Mouse (Mus musculus) hindbrain, embryonic 10.5 days (tissue): ENCODE results near the gene Fcgr4. TPM values are rescaled to one million over a fixed set of nuclear protein-coding genes. Genes with fewer than 3 reads are reported as not detected.

Experiments used
- DNase-seq: peaks from one replicate; pipeline ENCODE4 v3.0.0-alpha.2; 2017; ENCODE audit warnings: low spot score
- H3K27ac ChIP-seq: fragments of 300-500 bp; sonication (generic); 2 replicates; pipeline ENCODE4 v1.5.1; 2016; ENCODE audit warnings: mild to moderate bottlenecking, moderate library complexity
- H3K27me3 ChIP-seq: fragments of 300-500 bp; sonication (generic); 2 replicates; pipeline ENCODE4 v1.6.1; 2016; ENCODE audit warnings: mild to moderate bottlenecking; ENCODE audit not compliant: poor library complexity, insufficient read depth, severe bottlenecking
- H3K36me3 ChIP-seq: fragments of 300-500 bp; sonication (generic); 2 replicates; pipeline ENCODE4 v1.6.1; 2016; ENCODE audit warnings: mild to moderate bottlenecking, moderate library complexity
- H3K4me1 ChIP-seq: fragments of 300-500 bp; sonication (generic); replicated peaks from 2 replicates; pipeline ENCODE4 v1.6.1; 2016; ENCODE audit warnings: mild to moderate bottlenecking
- H3K4me3 ChIP-seq: fragments of 300-500 bp; sonication (generic); 2 replicates; pipeline ENCODE4 v1.5.1; 2016; ENCODE audit warnings: mild to moderate bottlenecking, moderate library complexity
- H3K9me3 ChIP-seq: fragments of 300-500 bp; sonication (generic); 2 replicates; pipeline ENCODE4 v1.6.1; 2016; ENCODE audit warnings: mild to moderate bottlenecking, moderate library complexity
- WGBS: fragments of 180-500 bp; shearing (Covaris S2); methylation state at CpG from one replicate; pipeline ENCODE4 v1.1.7; 2016; 5-methylcytosine and 5-hydroxymethylcytosine counted together
- polyA plus RNA-seq: library from polyadenylated mRNA; unstranded; fragments of >200 nt; fragmentation: Nextera tagmentation; extraction: Ambion mirVana; gene quantifications from 2 replicates; pipeline ENCODE4 v1.2.1, GENCODE M21; 2016

The Fcgr4 gene
- polyA plus RNA-seq, 1 experiment from 2014 or later, result 0.64 TPM

DNA sequence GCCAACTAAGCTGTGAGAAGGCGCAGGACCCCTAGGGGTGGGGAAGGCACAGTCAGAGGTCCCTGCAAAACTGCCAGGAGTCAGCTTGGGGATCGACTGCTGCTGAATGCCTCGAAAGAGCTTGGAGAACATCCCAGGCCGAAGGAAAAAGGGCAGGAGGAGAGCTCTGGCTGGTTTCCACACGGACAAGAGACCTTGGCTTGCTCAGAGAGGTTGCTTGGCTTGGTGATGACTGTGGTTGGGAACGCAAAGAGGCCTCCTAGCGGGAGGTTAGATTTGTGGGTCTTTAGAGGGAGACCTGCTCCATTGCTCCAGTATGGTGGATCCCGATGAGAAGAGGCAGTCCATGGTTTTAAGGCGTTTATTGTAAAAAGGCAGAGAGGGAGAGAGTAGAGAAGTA is 29.1 kb upstream of the Fcgr4 start:
- H3K27me3 ChIP-seq, result no peaks in the 10 kb centered on the region
- H3K4me3 ChIP-seq, result no peak overlapping the region
- DNase-seq, result no peak
- H3K9me3 ChIP-seq, result no peaks in the 10 kb centered on the region
- no peaks in the 10 kb centered on the region for H3K36me3 ChIP-seq
- no peak overlapping the region for H3K27ac ChIP-seq
- no peaks in the 10 kb centered on the region for H3K4me1 ChIP-seq
- WGBS, result 76% methylated on average over 9 of the region's 9 CpGs

DNA sequence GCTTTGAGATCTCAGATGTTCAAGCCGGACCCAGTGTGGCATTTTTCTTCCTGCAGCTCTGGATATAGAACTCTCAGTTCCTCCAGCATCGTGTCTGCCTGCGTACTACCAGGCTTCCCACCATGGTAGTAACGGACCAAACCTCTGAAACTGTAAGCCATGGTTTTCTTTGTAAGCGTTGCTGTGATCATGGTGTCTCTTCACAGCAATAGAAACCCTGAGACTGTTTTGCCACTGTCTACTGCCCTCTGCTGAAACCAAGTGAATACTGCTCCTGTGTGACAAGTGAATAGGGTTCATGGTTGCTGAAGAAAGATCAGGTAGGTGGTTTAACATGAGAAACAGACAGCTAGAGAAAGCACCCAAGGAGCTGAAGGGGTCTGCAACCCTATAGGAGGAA is 26.2 kb upstream of the Fcgr4 start:
- no peak overlapping the region for H3K27ac ChIP-seq
- no peaks in the 10 kb centered on the region for H3K36me3 ChIP-seq
- H3K4me1 ChIP-seq, result no peaks in the 10 kb centered on the region
- no peaks in the 10 kb centered on the region for H3K9me3 ChIP-seq
- DNase-seq, result no peak
- 62% methylated on average over 5 of the region's 5 CpGs for WGBS
- no peaks in the 10 kb centered on the region for H3K27me3 ChIP-seq
- no peak overlapping the region for H3K4me3 ChIP-seq

DNA sequence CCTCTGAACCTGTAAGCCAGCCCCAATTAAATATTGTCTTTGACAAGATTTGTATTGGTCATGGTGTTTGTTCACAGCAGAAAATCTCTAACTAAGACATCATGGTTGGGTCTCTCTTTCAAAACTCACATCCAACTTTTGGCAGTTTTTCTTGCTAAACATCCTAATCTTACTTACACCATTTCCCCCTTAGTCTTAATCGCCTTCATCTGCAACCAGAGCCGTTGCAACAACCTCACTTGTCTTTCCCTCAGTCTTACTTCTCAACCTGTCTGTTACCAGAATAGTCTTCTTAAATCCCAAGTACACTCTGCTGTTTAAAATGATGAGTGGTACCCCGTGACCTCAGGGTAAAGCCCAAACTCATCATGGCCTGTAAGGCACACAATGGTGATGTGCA is 22.7 kb upstream of the Fcgr4 start:
- no peaks in the 10 kb centered on the region for H3K36me3 ChIP-seq
- no peak for DNase-seq
- H3K9me3 ChIP-seq, result no peaks in the 10 kb centered on the region
- no peak overlapping the region for H3K27ac ChIP-seq
- H3K4me1 ChIP-seq, result 0 out of 2 replicates have a peak, but pooled peaks cover 4% of the 10 kb centered on the region
- no peak overlapping the region for H3K4me3 ChIP-seq
- WGBS, result 83% methylated on average over 3 of the region's 3 CpGs
- H3K27me3 ChIP-seq, result no peaks in the 10 kb centered on the region

DNA sequence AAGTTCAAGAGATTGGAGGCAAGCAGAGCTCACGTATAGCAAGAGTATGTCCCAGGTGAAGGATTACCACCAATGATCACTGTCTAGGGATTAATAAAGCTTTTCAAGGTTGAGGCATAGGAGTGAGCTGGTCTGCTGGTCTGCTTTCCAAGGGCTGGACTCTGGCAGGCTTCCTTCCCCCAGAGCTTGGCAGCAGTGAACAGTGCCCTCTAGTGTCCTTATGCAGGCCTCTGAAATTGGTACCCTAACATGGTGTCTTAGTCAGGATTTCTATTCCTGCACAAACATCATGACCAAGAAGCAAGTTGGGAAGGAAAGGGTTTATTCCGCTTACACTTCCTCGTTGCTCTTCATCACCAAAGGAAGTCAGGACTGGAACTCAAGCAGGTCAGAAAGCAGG is 22.0 kb upstream of the Fcgr4 start:
- WGBS, result 47% methylated on average over 3 of the region's 3 CpGs
- no peaks in the 10 kb centered on the region for H3K27me3 ChIP-seq

DNA sequence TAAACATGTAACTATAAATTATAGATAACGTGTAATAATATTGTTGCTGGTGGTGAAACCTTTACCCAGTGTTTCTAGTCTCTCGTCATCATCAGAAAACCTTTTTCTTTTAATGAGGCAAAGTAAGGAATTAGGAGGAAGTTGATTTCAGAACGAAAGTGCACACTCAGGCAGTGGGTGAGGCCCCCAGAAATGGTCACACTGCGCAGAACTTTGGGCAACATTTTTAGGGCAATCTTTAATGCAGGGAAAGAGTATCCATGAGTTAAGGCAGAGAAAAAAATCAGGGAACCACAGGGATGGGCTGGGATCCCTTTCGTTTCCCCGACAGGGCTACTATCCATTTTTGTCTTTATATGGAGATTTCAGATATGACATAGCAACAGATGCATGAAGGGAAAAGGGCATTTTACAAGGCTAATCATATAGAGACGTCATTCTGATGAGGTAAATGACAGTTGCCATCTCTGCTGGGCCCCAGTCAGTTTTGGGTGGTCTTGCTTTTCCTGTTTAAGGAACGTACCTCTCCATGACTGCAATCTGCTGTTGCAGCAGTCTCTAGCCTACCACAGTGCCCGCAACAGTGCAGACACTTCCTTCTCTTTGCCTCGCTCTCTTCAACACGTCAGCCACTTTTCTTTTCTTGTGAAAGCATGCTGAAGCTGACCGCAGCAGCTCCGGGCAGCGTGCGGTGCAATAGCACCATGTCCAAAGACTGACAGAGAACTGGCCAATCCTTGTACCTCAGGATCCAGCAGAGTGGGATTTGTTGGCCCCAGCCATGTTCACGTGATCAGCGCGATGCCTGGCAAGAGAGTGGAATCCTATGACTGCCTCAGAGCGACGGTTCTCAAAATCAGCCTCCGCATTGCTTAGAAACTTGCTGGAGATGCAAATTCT is 20.7 kb upstream of the Fcgr4 start:
- Histone ChIP-seq H3K27me3 (no peaks in the 10 kb centered on the region), H3K9me3 (no peaks in the 10 kb centered on the region), H3K4me1 (0 out of 2 replicates have a peak, but pooled peaks cover 4% of the 10 kb centered on the region), H3K4me3 (peak overlapping the region; percentile 20; the same call in 1 of the 2 replicates), H3K36me3 (no peaks in the 10 kb centered on the region), H3K27ac (no peak overlapping the region)
- DNase-seq, result peak; percentile 8
- 62% methylated on average over 21 of the region's 21 CpGs for WGBS

More for the DNA sequence above, 22.0 kb upstream of the Fcgr4 start:
- Histone ChIP-seq H3K4me3 (no peak overlapping the region), H3K9me3 (no peaks in the 10 kb centered on the region), H3K36me3 (no peaks in the 10 kb centered on the region), H3K4me1 (0 out of 2 replicates have a peak, but pooled peaks cover 4% of the 10 kb centered on the region), H3K27ac (no peak overlapping the region)
- DNase-seq, result peak; percentile 43

DNA sequence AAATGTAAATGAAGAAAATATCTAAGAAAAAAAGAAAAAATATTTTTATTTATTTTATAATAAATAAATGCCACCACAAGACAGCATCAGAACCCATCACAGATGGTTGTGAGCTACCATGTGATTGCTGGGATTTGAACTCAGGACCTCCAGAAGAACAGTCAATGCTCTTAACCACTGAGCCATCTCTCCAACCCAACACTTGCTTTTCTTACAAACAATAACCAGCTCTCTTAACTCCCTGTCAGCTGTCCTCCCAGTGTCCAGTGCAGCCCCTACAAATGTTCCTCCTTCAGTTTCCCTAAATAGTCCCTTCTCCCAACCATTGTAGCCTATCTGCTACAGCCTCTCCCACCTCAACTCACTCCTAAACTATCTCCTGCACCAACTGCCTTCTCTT is 18.9 kb upstream of the Fcgr4 start:
- DNase-seq, result no peak
- H3K4me1 ChIP-seq, result 0 out of 2 replicates have a peak, but pooled peaks cover 4% of the 10 kb centered on the region
- H3K27me3 ChIP-seq, result no peaks in the 10 kb centered on the region
- no peak overlapping the region for H3K4me3 ChIP-seq
- no peaks in the 10 kb centered on the region for H3K36me3 ChIP-seq
- no peaks in the 10 kb centered on the region for H3K9me3 ChIP-seq
- no peak overlapping the region for H3K27ac ChIP-seq

DNA sequence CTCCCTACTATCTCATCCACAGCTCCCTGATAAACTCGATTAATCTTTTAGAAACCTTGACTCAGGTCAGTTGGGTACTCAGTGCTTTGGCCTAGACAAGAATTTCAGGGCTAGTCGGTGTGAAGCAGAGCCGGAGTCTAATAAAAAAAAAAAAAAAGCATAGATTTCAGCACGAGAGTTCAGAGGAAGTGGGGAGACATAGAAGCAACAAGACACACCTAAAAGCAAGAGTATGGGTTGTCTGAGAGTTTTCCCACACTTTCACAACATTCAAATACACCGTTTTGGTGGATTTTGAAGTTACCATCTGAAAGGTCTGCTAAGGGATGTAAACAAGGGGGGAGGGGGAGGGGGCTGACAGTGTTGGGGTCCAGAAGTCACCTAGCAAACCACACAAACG is 13.6 kb upstream of the Fcgr4 start:
- 65% methylated on average over 6 of the region's 6 CpGs for WGBS
- H3K27me3 ChIP-seq, result no peaks in the 10 kb centered on the region
- no peaks in the 10 kb centered on the region for H3K36me3 ChIP-seq
- no peaks in the 10 kb centered on the region for H3K9me3 ChIP-seq
- no peak overlapping the region for H3K4me3 ChIP-seq
- H3K27ac ChIP-seq, result no peak overlapping the region
- no peaks in the 10 kb centered on the region for H3K4me1 ChIP-seq
- no peak for DNase-seq

DNA sequence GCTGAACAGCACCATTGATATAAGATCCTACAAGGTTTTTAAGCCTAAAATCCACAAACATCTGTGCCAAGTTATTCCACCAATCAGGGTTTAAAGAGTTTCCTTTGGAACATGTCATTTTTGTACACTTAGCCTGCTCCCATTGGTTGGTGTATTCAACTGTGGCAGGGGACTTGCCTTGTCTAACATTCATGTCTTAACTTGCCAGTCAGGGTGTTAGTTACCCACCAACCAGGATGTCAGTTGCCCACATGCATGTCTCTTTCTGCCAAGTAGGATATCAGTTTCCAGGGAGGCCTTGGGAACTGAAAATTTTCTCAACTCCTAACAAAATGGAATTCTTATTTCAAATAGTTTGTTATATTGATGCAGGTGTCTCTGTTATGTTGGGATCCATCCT is 13.1 kb upstream of the Fcgr4 start:
- Histone ChIP-seq H3K9me3 (no peaks in the 10 kb centered on the region), H3K4me1 (no peaks in the 10 kb centered on the region), H3K36me3 (no peaks in the 10 kb centered on the region), H3K27ac (no peak overlapping the region), H3K27me3 (no peaks in the 10 kb centered on the region), H3K4me3 (no peak overlapping the region)
- DNase-seq, result no peak

DNA sequence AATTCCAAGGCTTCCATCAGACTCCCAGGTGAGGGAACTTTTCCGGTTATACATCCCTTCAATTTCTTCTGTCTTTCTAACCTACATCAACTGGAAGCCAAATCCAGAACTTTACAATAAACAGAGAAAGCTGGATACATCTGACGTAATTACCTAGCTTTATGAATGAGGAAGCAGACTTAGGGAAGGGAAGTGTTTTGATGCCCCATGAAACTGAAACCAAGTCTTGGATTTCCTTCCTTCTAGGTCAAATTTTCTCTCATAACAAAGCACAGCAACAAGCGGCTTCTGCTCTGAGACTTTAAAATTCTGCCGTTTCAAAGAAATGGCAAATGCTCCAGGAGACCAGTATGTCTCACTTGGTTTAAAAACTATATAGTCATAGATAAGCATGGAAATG is 12.4 kb upstream of the Fcgr4 start:
- no peak for DNase-seq
- H3K4me3 ChIP-seq, result no peak overlapping the region
- no peaks in the 10 kb centered on the region for H3K27me3 ChIP-seq
- H3K9me3 ChIP-seq, result no peaks in the 10 kb centered on the region
- no peak overlapping the region for H3K27ac ChIP-seq
- no peaks in the 10 kb centered on the region for H3K36me3 ChIP-seq
- 90% methylated on average over 4 of the region's 4 CpGs for WGBS
- no peaks in the 10 kb centered on the region for H3K4me1 ChIP-seq

DNA sequence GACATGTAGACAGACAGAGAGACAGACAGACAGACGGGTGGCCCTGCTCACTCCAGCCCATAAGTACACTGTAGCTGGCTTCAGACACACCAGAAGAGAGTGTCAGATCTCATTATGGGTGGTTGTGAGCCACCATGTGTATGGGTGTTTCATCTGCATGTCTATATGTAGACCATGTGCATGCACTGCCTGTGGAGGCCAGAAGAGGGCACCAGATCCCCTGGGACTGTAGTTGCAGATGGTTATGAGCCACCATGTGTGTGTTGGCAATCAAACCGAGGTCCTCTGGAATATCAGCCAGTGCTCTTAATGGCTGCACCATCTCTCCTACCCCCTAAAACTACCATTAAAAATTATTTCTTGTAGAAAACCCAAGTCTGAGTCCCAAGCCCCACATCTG is 11.8 kb upstream of the Fcgr4 start:
- no peak for DNase-seq
- Histone ChIP-seq H3K36me3 (no peaks in the 10 kb centered on the region), H3K4me1 (no peaks in the 10 kb centered on the region), H3K27ac (no peak overlapping the region), H3K27me3 (no peaks in the 10 kb centered on the region), H3K9me3 (no peaks in the 10 kb centered on the region), H3K4me3 (no peak overlapping the region)
- WGBS, result 90% methylated on average over 2 of the region's 2 CpGs

DNA sequence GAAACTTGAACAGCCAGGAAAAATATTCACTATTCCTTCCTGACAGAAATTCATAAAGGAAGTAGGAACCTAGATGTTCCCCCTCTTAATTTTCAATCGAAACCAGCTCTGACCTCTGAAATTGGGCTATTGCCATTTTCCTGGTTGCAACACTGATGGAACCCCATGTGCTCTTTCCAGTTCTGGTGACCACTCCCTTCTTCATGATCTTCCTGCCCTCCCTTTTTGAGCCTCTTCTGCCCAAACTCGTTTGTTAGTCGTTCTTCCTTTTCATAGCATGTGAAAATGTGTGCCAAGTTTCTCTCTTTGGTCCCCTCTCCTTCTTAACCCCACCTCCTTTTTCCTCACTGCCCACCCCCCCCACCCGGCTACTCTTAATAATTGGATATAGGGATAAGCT is 7.0 kb upstream of the Fcgr4 start:
- no peak for DNase-seq
- Histone ChIP-seq H3K4me3 (no peak overlapping the region), H3K27ac (no peak overlapping the region), H3K4me1 (no peaks in the 10 kb centered on the region), H3K36me3 (no peaks in the 10 kb centered on the region), H3K9me3 (no peaks in the 10 kb centered on the region), H3K27me3 (no peaks in the 10 kb centered on the region)
- 84% methylated on average over 4 of the region's 4 CpGs for WGBS

DNA sequence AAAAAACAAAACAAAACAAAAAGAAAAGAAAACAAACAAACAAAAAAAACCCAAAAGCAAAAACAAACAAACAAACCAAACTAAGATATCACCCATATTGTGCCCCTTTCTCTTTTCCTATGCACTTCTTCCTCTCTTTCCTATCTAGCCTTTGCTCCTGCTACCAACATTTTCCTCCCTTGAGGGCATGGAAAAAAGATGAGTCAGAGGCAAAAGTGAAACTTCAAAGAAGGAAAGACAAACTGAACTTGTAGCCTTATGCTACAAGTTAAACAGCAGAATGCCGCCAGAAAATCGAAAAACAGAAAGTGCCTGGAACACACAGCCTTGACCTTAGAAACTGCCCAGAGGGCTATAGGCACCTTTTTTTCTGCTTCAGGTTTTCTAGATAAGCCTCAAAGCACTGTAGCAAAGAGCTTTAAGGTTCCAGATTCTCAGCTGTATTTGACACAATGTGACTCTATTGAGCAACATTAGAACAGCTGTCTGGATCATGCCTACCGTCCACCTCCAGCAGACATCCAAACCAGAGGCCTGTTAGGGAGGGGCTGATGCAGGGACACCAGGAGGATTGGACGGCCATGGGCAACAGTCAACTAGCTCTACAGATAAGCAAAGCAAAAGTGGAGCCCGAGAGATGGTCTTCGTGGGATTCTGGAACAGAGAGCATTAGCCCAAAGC is 1.9 kb upstream of the Fcgr4 start:
- Histone ChIP-seq H3K27me3 (no peaks in the 10 kb centered on the region), H3K27ac (no peak overlapping the region), H3K4me1 (no peaks in the 10 kb centered on the region), H3K36me3 (no peaks in the 10 kb centered on the region), H3K4me3 (no peak overlapping the region), H3K9me3 (no peaks in the 10 kb centered on the region)
- DNase-seq, result no peak
- 89% methylated on average over 6 of the region's 6 CpGs for WGBS

DNA sequence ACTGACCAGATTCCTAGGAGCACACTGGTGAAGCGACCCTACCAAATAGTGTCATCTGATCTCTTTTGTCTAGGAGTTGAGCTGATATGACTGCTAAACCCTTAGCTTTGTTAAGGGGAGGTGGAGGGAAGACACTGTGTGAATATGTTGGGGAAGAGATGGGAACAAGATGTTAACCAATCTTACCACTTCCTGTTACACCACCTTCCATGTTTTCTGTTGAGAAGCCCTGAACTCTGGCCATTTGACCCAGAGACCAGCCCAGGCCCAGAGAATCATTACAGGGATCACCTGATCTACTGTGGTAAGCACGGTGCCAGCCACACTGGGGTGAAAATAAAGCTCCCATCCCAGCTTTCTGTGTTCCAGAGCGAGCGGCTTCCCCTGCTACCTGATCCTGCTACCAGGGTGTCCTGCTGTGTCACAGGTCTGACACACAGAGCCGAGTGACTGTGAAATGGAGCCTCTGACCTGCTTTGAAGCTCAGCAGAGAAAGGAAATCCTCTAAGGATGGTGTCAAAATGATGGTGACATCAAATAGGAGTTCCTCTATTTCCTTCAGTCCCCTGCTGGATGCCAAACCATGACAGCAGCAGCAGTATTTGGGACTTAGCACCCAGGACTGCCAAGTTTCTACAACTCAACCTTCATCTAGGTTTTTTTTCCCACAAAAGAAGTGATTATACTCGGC is 1.1 kb upstream of the Fcgr4 start:
- H3K27me3 ChIP-seq, result no peaks in the 10 kb centered on the region
- H3K4me1 ChIP-seq, result no peaks in the 10 kb centered on the region
- 57% methylated on average over 6 of the region's 6 CpGs for WGBS
- no peak overlapping the region for H3K27ac ChIP-seq
- H3K36me3 ChIP-seq, result no peaks in the 10 kb centered on the region
- H3K9me3 ChIP-seq, result no peaks in the 10 kb centered on the region
- H3K4me3 ChIP-seq, result no peak overlapping the region
- no peak for DNase-seq
